Mouse (Mus musculus): Measurements from ENCODE around the gene Lrfn4. TPM values are rescaled to one million over a fixed set of nuclear protein-coding genes. Genes with fewer than 3 reads are reported as not detected.

Lrfn4 gene
- total RNA-seq, 2 experiments from 2014 or later: 0.94 to 1.2 TPM

DNA sequence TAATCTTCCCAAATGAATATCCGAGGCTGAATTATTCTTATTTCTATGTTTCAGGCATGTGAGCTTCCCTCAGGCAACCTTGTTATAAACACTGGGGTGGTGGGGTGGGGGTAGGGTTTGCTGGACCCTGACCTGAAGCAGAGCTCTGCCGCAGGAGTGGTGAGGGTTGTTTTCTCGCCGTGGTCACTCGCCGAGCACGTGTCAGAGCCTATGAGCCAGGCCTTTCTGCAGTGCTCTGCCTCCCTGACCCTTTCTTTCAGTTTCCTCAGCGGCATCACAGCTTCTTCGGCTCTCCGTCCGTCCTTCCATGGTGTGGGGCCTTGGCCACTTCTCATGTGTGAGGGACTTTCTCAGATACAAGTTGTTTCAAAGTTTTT lies 45.2 kb downstream of the Lrfn4 start:
- DNase-seq (ENCODE audit: low spot score): no peak

DNA sequence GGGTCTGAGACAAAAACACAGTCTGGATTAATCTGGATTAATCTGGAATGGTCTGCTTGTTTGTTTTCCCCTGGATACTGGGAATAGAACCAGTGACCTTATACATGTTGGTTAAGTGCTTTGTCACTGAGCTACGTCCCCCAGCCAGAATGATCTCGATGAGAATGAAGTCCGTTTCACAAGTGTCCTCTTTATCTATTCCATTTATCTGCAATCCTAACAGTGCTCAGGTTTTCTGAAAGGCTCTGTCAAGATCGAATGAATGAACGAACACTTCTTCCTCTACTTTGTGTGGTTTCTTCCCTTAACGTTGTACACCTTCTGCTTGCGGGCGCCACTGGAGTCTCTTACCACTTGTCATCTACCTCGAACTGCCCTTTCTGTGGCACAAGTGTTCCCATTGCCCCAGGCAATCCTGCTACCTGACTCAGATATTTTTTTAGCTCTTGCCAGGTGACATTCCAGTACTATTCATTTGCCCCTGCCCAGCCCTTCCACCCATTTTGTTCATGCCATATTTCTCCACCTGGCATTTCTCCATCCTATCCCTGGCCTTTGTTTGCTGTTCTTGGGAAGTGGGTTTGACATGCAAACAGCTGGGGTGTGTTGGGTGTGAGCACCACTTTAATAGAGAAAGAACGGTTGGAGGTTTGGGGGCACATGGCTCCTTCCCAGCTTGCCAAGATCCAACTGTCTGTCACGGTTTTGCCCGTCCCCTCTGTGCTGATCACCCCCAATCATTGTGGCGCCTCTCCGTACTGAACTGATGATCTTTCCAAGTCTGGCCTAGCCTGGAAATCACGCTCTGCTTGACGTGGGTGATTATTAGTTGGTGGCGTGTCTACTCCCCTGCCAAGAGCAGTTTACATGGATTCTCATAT lies 45.9 kb downstream of the Lrfn4 start:
- DNase-seq (ENCODE audit: low spot score): no peak

DNA sequence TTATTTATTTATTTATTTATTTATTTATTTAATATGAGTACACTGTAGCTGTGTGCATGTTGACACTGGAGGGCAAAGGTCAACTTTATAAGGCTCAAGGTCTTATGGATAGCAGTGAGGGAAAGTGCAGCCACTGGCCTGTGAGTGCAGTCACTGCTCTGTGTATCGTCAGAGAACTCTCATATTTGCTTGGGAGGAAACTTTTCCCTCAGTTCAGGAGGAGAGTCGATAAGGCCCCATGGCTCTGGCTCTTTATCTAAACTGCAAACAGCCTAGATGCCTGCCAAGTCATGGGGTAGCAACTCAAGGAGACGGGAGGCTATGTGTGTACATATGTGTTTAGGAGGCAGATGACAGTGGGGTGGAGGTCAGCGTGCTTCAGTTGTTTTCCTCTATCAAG lies 46.6 kb downstream of the Lrfn4 start:
- DNase-seq (ENCODE audit: low spot score): no peak

DNA sequence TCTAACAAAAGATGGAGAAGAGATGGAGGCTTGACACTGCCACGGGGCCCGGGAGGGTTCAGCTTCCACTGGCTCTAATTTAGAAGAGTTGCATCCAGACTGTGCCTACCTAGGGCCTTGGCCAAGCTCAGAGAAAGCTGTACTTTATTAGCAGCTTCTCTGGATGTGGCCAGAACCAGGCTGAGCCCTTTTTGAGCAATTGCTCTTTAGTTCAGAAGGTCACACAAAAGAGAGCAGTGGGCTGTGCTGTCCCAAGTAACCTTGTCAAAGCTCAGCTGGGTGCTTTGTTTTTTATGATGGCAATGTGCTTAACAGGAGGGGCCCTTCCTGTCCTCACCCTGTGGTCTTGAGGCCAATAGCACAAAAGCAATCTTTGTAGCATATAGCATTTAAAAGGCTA lies 47.8 kb downstream of the Lrfn4 start:
- DNase-seq (ENCODE audit: low spot score): no peak

DNA sequence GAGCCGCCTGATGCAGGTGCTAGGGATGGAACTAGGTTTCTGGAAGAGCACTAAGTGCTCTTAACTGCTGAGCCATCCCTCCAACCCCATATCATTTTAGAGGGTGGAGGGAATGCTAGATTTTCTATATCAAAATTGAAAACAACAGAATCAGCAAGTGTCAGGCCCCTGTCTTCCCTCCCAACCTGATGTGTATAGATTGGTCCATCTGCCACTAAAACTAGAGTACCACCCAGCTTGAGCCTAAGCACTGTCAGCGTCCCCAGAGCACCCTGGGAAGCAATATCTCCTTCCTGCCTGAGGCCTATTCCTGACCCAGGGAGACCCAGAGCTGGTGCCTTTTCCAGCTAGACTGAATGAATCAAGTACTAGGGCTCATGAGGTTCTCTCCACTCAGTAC lies 48.6 kb downstream of the Lrfn4 start:
- no peak for DNase-seq (ENCODE audit: low spot score)

DNA sequence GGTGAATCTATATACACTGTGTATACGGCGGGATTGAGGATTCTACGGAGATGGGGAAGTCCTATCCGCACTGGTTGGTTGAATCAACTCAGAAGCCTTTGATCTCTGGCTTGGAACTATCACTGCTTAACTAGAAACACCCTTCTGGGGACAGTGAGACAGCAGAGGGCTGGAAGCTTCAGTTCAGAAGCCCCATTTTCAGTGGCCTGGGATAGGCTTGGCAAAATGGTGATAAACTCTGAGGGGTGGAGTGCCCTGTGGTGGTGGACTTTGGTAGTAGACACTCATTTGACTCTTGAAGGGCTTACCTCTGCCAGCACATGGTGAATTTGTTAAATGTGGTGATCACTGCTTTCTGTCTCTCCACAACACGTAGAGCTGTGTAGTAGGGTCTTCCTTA lies 49.8 kb downstream of the Lrfn4 start:
- no peak for DNase-seq (ENCODE audit: low spot score)

Small RNA genes lying within 50 kb of the gene (microRNA-seq; reads per million reads assigned to microRNA genes)
- gene Mir6986: not detected

Other genes starting within 250 kb of the Lrfn4 start
- 10 to 100 TPM; 33.4 to 36.8 TPM for gene Kdm2a, start 217.4 kb downstream of the Lrfn4 start, total RNA-seq (2021)
- under 1 TPM; 0.27 to 0.31 TPM for gene Rhod, start 176.2 kb downstream of the Lrfn4 start, total RNA-seq (2021)
- gene Syt12, start 138.2 kb downstream of the Lrfn4 start, total RNA-seq (2021): 1 to 10 TPM; 1.9 to 2.1 TPM
- not detected for gene 2010003K11Rik, start 117.1 kb downstream of the Lrfn4 start, total RNA-seq (2021)
- 100 to 1,000 TPM in 1 of 2 experiments, 10 to 100 TPM in 1; 57.4 to 111 TPM for gene Pcx, start 105.2 kb downstream of the Lrfn4 start, total RNA-seq (2021)
- 1 to 10 TPM; 4.3 to 4.5 TPM for gene Rce1, start 10.0 kb upstream of the Lrfn4 start, total RNA-seq (2021)
- gene Gm960, start 83.0 kb upstream of the Lrfn4 start, total RNA-seq (2021): under 1 TPM in 1 of 2 experiments, not detected in 1; 0.31 TPM
- under 1 TPM; 0.02 to 0.07 TPM for gene Sptbn2, start 95.5 kb upstream of the Lrfn4 start, total RNA-seq (2021)
- 1 to 10 TPM; 2.3 to 2.7 TPM for gene Rbm4b, start 140.8 kb upstream of the Lrfn4 start, total RNA-seq (2021)
- 10 to 100 TPM; 31.4 to 34.8 TPM for gene Rbm4, start 178.2 kb upstream of the Lrfn4 start, total RNA-seq (2021)
- gene Gm21992, start 195.9 kb upstream of the Lrfn4 start, total RNA-seq (2021): 10 to 100 TPM in 1 of 2 experiments, 1 to 10 TPM in 1; 6.8 to 12.7 TPM
- 10 to 100 TPM in 1 of 2 experiments, 1 to 10 TPM in 1; 8.0 to 10.5 TPM for gene Rbm14, start 196.0 kb upstream of the Lrfn4 start, total RNA-seq (2021)
- 10 to 100 TPM; 20.0 to 24.1 TPM for gene Ccs, start 223.7 kb upstream of the Lrfn4 start, total RNA-seq (2021)
- not detected for gene Ccdc87, start 223.7 kb upstream of the Lrfn4 start, total RNA-seq (2021)
- 10 to 100 TPM; 26.6 to 30.1 TPM for gene Ctsf, start 239.5 kb upstream of the Lrfn4 start, total RNA-seq (2021)